In genomic region chr19:34577121-34577520, GRCm38 (mm10) we compare ENCODE assay signal across 31 mouse cellular contexts. TPM values are rescaled to one million over a fixed set of nuclear protein-coding genes. Genes with fewer than 3 reads are reported as not detected.
DNase-seq lines count a peak whose midpoint lies in the region; ATAC-seq and TF ChIP-seq lines count a peak whose summit lies in the region.
"Had no signal": no experiment of that assay in that cellular context is flagged by ENCODE, and none has a peak within 500 bp of the region (broad histone marks: within the 10 kb centered on the region; RNA-seq: fewer than 3 reads in every experiment).

No protein-coding gene starts in this region.

- no peak for TF ChIP-seq POLR2A in lung, adult 2 months (IDR thresholded peaks at IDR 0.05; ENCODE audit: borderline replicate concordance, extremely low read depth, low read depth, low read length)

- H3K9ac ChIP-seq in lung, embryonic 15.5 days = no peak overlapping the region
- H3K9ac ChIP-seq in lung, postnatal 0 days (replicated peaks; ENCODE audit: low read depth) = no peak overlapping the region
- H3K9ac ChIP-seq in forebrain, postnatal 0 days = no peak overlapping the region
- H3K9ac ChIP-seq: embryonic facial prominence, embryonic 13.5 days; forebrain, embryonic 13.5 days; heart, embryonic 13.5 days; hindbrain, embryonic 13.5 days had no signal

- no peak for ATAC-seq in lung, embryonic 15.5 days (ENCODE audit: borderline replicate concordance, extremely low read depth, low FRiP score, low TSS enrichment)
- ATAC-seq in lung, postnatal 0 days = peak; percentile 100
- no peak for ATAC-seq in forebrain, postnatal 0 days
- ATAC-seq: forebrain, embryonic 13.5 days; forebrain, embryonic 16.5 days; hindbrain, postnatal 0 days; inflammation-experienced regulatory T-cells, adult 6 months had no signal

- H3K27ac ChIP-seq in lung, embryonic 15.5 days = 0 out of 2 replicates have a peak overlapping the region, but pooled peaks have one; percentile 41
- H3K27ac ChIP-seq in lung, postnatal 0 days (ENCODE audit: low read length) = peak overlapping the region; percentile 72
- H3K27ac ChIP-seq in forebrain, postnatal 0 days (ENCODE audit: low read depth, low read length) = no peak overlapping the region
- no peak overlapping the region for H3K27ac ChIP-seq in hindbrain, embryonic 10.5 days
- H3K27ac ChIP-seq: embryonic facial prominence, embryonic 10.5 days; embryonic facial prominence, embryonic 13.5 days; forebrain, embryonic 10.5 days; forebrain, embryonic 13.5 days; heart, adult 2 months; heart, embryonic 10.5 days; heart, embryonic 13.5 days; hindbrain, embryonic 13.5 days; hindbrain, postnatal 0 days had no signal

- no peaks in the 10 kb centered on the region for H3K9me3 ChIP-seq in lung, embryonic 15.5 days
- no peaks in the 10 kb centered on the region for H3K9me3 ChIP-seq in lung, postnatal 0 days (ENCODE audit: low read length)
- no peaks in the 10 kb centered on the region for H3K9me3 ChIP-seq in forebrain, postnatal 0 days (ENCODE audit: low read length)
- no peaks in the 10 kb centered on the region for H3K9me3 ChIP-seq in hindbrain, embryonic 10.5 days
- H3K9me3 ChIP-seq: embryonic facial prominence, embryonic 10.5 days; embryonic facial prominence, embryonic 13.5 days; forebrain, embryonic 10.5 days; forebrain, embryonic 13.5 days; heart, embryonic 10.5 days; heart, embryonic 13.5 days; hindbrain, embryonic 13.5 days had no signal

- 46% methylated on average over 1 of the region's 1 CpGs for WGBS in lung, embryonic 15.5 days
- 54% methylated on average over 1 of the region's 1 CpGs for WGBS in lung, adult 2 months
- 31% methylated on average over 1 of the region's 1 CpGs for WGBS in lung, postnatal 0 days
- WGBS in forebrain, postnatal 0 days = 50% methylated on average over 1 of the region's 1 CpGs
- WGBS in hindbrain, embryonic 10.5 days = 76% methylated on average over 1 of the region's 1 CpGs

- TF ChIP-seq CTCF in lung, adult 2 months (IDR thresholded peaks at IDR 0.05; ENCODE audit: insufficient read depth, low read length) = no peak
- TF ChIP-seq CTCF in lung, postnatal 0 days (IDR thresholded peaks at IDR 0.05) = no peak
- no peak for TF ChIP-seq CTCF in forebrain, postnatal 0 days (IDR thresholded peaks at IDR 0.05; ENCODE audit: low read depth)

- no peak for DNase-seq in lung, adult 2 months
- peak; percentile 38 for DNase-seq in NIH3T3 (ENCODE audit: low read depth)
- peak; percentile 94 for DNase-seq in lung, postnatal 0 days (ENCODE audit: low spot score)
- DNase-seq in lung, postnatal 36 days = peak; percentile 80
- no peak for DNase-seq in spleen, postnatal 14 days (ENCODE audit: low spot score in 2 of 2)
- DNase-seq in forebrain, postnatal 0 days = no peak
- DNase-seq in hindbrain, embryonic 10.5 days (ENCODE audit: low spot score) = no peak
- DNase-seq: adrenal gland, adult 2 months; adrenal gland, postnatal 14 days; cerebellum, adult 11 months; cerebellum, adult 2 months; cerebellum, adult 9-11 months; cerebellum, postnatal 25 days; gastrocnemius, postnatal 25 days; heart, adult 2 months; heart, postnatal 14 days had no signal

- TF ChIP-seq EP300 in lung, postnatal 0 days (IDR thresholded peaks at IDR 0.05) = peak; percentile 94

- no peaks in the 10 kb centered on the region for H3K4me1 ChIP-seq in lung, embryonic 15.5 days
- H3K4me1 ChIP-seq in lung, adult 2 months (ENCODE audit: control insufficient read depth, insufficient read depth, low read length) = no peaks in the 10 kb centered on the region
- no peaks in the 10 kb centered on the region for H3K4me1 ChIP-seq in lung, postnatal 0 days (ENCODE audit: insufficient read depth, low read depth, low read length)
- no peaks in the 10 kb centered on the region for H3K4me1 ChIP-seq in forebrain, postnatal 0 days (ENCODE audit: insufficient read depth)
- H3K4me1 ChIP-seq in hindbrain, embryonic 10.5 days (replicated peaks) = no peaks in the 10 kb centered on the region
- H3K4me1 ChIP-seq: embryonic facial prominence, embryonic 10.5 days; embryonic facial prominence, embryonic 13.5 days; forebrain, embryonic 10.5 days; forebrain, embryonic 13.5 days; heart, embryonic 10.5 days; heart, embryonic 13.5 days; hindbrain, embryonic 13.5 days had no signal

- no peak overlapping the region for H3K4me2 ChIP-seq in lung, embryonic 15.5 days
- no peak overlapping the region for H3K4me2 ChIP-seq in lung, postnatal 0 days (replicated peaks; ENCODE audit: low read depth, low read length)
- H3K4me2 ChIP-seq in forebrain, postnatal 0 days (ENCODE audit: low read depth) = no peak overlapping the region
- H3K4me2 ChIP-seq: embryonic facial prominence, embryonic 13.5 days; forebrain, embryonic 13.5 days; heart, embryonic 13.5 days; hindbrain, embryonic 13.5 days had no signal

- peaks cover 3% of the 10 kb centered on the region; the same call in 1 of the 2 replicates for H3K36me3 ChIP-seq in lung, embryonic 15.5 days
- H3K36me3 ChIP-seq in lung, postnatal 0 days (ENCODE audit: insufficient read depth, low read length) = 0 out of 2 replicates have a peak, but pooled peaks cover 4% of the 10 kb centered on the region
- H3K36me3 ChIP-seq in forebrain, postnatal 0 days (ENCODE audit: insufficient read depth) = no peaks in the 10 kb centered on the region; the same call in 1 of the 2 replicates
- no peaks in the 10 kb centered on the region for H3K36me3 ChIP-seq in hindbrain, embryonic 10.5 days
- H3K36me3 ChIP-seq: embryonic facial prominence, embryonic 10.5 days; forebrain, embryonic 10.5 days; hindbrain, embryonic 13.5 days had no signal

- H3K4me3 ChIP-seq in lung, embryonic 15.5 days = no peak overlapping the region
- no peak overlapping the region for H3K4me3 ChIP-seq in lung, adult 2 months (replicated peaks; ENCODE audit: extremely low read depth, low read depth, low read length)
- H3K4me3 ChIP-seq in lung, postnatal 0 days (ENCODE audit: low read depth, low read length) = no peak overlapping the region
- no peak overlapping the region for H3K4me3 ChIP-seq in forebrain, postnatal 0 days (ENCODE audit: low read depth, low read length)
- H3K4me3 ChIP-seq in hindbrain, embryonic 10.5 days = no peak overlapping the region
- H3K4me3 ChIP-seq: embryonic facial prominence, embryonic 10.5 days; embryonic facial prominence, embryonic 13.5 days; erythroblast, embryonic 14.5 days; forebrain, embryonic 10.5 days; forebrain, embryonic 13.5 days; heart, adult 2 months; heart, embryonic 10.5 days; heart, embryonic 13.5 days; hindbrain, embryonic 13.5 days had no signal

- no peaks in the 10 kb centered on the region for H3K27me3 ChIP-seq in lung, embryonic 15.5 days
- no peaks in the 10 kb centered on the region for H3K27me3 ChIP-seq in lung, postnatal 0 days (replicated peaks; ENCODE audit: insufficient read depth, low read length)
- no peaks in the 10 kb centered on the region for H3K27me3 ChIP-seq in forebrain, postnatal 0 days (ENCODE audit: insufficient read depth, low read length)
- H3K27me3 ChIP-seq in hindbrain, embryonic 10.5 days (ENCODE audit: insufficient read depth, poor library complexity, severe bottlenecking) = no peaks in the 10 kb centered on the region
- H3K27me3 ChIP-seq: embryonic facial prominence, embryonic 13.5 days; forebrain, embryonic 13.5 days; heart, embryonic 13.5 days; hindbrain, embryonic 13.5 days had no signal

RNA-seq across cellular contexts. Expression of gene Ifit3, which starts 6.2 kb away (rescaled TPM):
- polyA plus RNA-seq in lung, embryonic 15.5 days (2015; fragmentation: Nextera tagmentation; extraction: Ambion mirVana) = 0.62 and 0.92 TPM in 2 replicates
- polyA plus RNA-seq in lung, adult 2 months (2012; rRNA removed) = 7.2 and 14.0 TPM in 2 replicates
- polyA plus RNA-seq in lung, postnatal 0 days (2015; fragmentation: Nextera tagmentation; extraction: Ambion mirVana) = 7.1 and 9.6 TPM in 2 replicates
- 2.3 and 2.7 TPM in 2 replicates for total RNA-seq in forebrain, postnatal 0 days (2014; rRNA removed)
- 2.7 and 3.2 TPM in 2 replicates for polyA plus RNA-seq in forebrain, postnatal 0 days (2015; fragmentation: Nextera tagmentation; extraction: Ambion mirVana)
- 0.20 and 0.41 TPM in 2 replicates for polyA plus RNA-seq in hindbrain, embryonic 10.5 days (2016; fragmentation: Nextera tagmentation; extraction: Ambion mirVana)
- polyA plus RNA-seq: erythroblast, embryonic 14.5 days had no signal

RNA-seq across cellular contexts. Expression of gene Ifit1bl1, which starts 24.6 kb away (rescaled TPM):
- polyA plus RNA-seq in lung, embryonic 15.5 days (2015; fragmentation: Nextera tagmentation; extraction: Ambion mirVana) = 0.54 and 0.63 TPM in 2 replicates
- 0.78 and 1.1 TPM in 2 replicates for polyA plus RNA-seq in lung, adult 2 months (2012; rRNA removed)
- 0.90 and 1.1 TPM in 2 replicates for polyA plus RNA-seq in lung, postnatal 0 days (2015; fragmentation: Nextera tagmentation; extraction: Ambion mirVana)
- 1.8 and 2.5 TPM in 2 replicates for total RNA-seq in forebrain, postnatal 0 days (2014; rRNA removed)
- 1.4 and 1.6 TPM in 2 replicates for polyA plus RNA-seq in forebrain, postnatal 0 days (2015; fragmentation: Nextera tagmentation; extraction: Ambion mirVana)
- polyA plus RNA-seq in hindbrain, embryonic 10.5 days (2016; fragmentation: Nextera tagmentation; extraction: Ambion mirVana) = not detected in 2 replicates
- total RNA-seq: common myeloid progenitor, adult 5-6 weeks; ES-E14; gastrocnemius, adult 8-10 months; gastrocnemius, postnatal 25 days had no signal

RNA-seq across cellular contexts. Expression of gene Ifit2, which starts 26.6 kb away (rescaled TPM):
- 12.7 and 12.9 TPM in 2 replicates for polyA plus RNA-seq in lung, embryonic 15.5 days (2015; fragmentation: Nextera tagmentation; extraction: Ambion mirVana)
- polyA plus RNA-seq in lung, adult 2 months (2012; rRNA removed) = 3.8 and 6.3 TPM in 2 replicates
- 9.1 and 10.7 TPM in 2 replicates for polyA plus RNA-seq in lung, postnatal 0 days (2015; fragmentation: Nextera tagmentation; extraction: Ambion mirVana)
- 11.1 and 11.9 TPM in 2 replicates for total RNA-seq in forebrain, postnatal 0 days (2014; rRNA removed)
- polyA plus RNA-seq in forebrain, postnatal 0 days (2015; fragmentation: Nextera tagmentation; extraction: Ambion mirVana) = 6.3 and 8.0 TPM in 2 replicates
- 2.1 and 4.3 TPM in 2 replicates for polyA plus RNA-seq in hindbrain, embryonic 10.5 days (2016; fragmentation: Nextera tagmentation; extraction: Ambion mirVana)

RNA-seq across cellular contexts. Expression of gene Ifit3b, which starts 30.6 kb away (rescaled TPM):
- polyA plus RNA-seq in lung, embryonic 15.5 days (2015; fragmentation: Nextera tagmentation; extraction: Ambion mirVana) = 0.18 and 0.32 TPM in 2 replicates
- polyA plus RNA-seq in lung, adult 2 months (2012; rRNA removed) = 2.1 and 4.5 TPM in 2 replicates
- 2.0 and 2.3 TPM in 2 replicates for polyA plus RNA-seq in lung, postnatal 0 days (2015; fragmentation: Nextera tagmentation; extraction: Ambion mirVana)
- 0.15 and 0.19 TPM in 2 replicates for total RNA-seq in forebrain, postnatal 0 days (2014; rRNA removed)
- polyA plus RNA-seq in forebrain, postnatal 0 days (2015; fragmentation: Nextera tagmentation; extraction: Ambion mirVana) = 0.45 and 0.79 TPM in 2 replicates
- not detected in 2 replicates for polyA plus RNA-seq in hindbrain, embryonic 10.5 days (2016; fragmentation: Nextera tagmentation; extraction: Ambion mirVana)
- total RNA-seq: common myeloid progenitor, adult 5-6 weeks; ES-E14 had no signal
- polyA plus RNA-seq: embryonic facial prominence, embryonic 10.5 days; embryonic facial prominence, embryonic 13.5 days; erythroblast, embryonic 14.5 days; forebrain, embryonic 10.5 days; forebrain, embryonic 13.5 days; heart, embryonic 10.5 days had no signal

RNA-seq across cellular contexts. Expression of gene Lipa, which starts 49.8 kb away (rescaled TPM):
- polyA plus RNA-seq in lung, embryonic 15.5 days (2015; fragmentation: Nextera tagmentation; extraction: Ambion mirVana) = 47.9 and 48.5 TPM in 2 replicates
- polyA plus RNA-seq in lung, adult 2 months (2012; rRNA removed) = 31.1 and 47.2 TPM in 2 replicates
- 46.4 and 54.9 TPM in 2 replicates for polyA plus RNA-seq in lung, postnatal 0 days (2015; fragmentation: Nextera tagmentation; extraction: Ambion mirVana)
- total RNA-seq in forebrain, postnatal 0 days (2014; rRNA removed) = 17.9 and 21.9 TPM in 2 replicates
- 15.3 and 17.3 TPM in 2 replicates for polyA plus RNA-seq in forebrain, postnatal 0 days (2015; fragmentation: Nextera tagmentation; extraction: Ambion mirVana)
- polyA plus RNA-seq in hindbrain, embryonic 10.5 days (2016; fragmentation: Nextera tagmentation; extraction: Ambion mirVana) = 21.9 and 23.2 TPM in 2 replicates

Comparison
In these comparisons a context has a peak if more than half of its experiments do, and no peak if none do; other contexts are left out.
1. DNase-seq: peak in NIH3T3 (single experiment), lung, postnatal 0 days (single experiment) and lung, postnatal 36 days (single experiment); none in lung, adult 2 months (single experiment), spleen, postnatal 14 days (0 of 2), forebrain, postnatal 0 days (single experiment) and hindbrain, embryonic 10.5 days (single experiment).
2. H3K27ac ChIP-seq: peak in lung, embryonic 15.5 days (single experiment) and lung, postnatal 0 days (single experiment); none in forebrain, postnatal 0 days (single experiment) and hindbrain, embryonic 10.5 days (single experiment).